Mouse (Mus musculus): ENCODE measurements around the gene 4930415O20Rik.

- TF ChIP-seq CTCF (IDR thresholded peaks at IDR 0.05): no peak
- no peak for TF ChIP-seq EP300 (IDR thresholded peaks at IDR 0.05)
These were observed 12.2 kb downstream of the 4930415O20Rik start for GRCm38 (mm10) chr15:98582996-98583395.
